Mouse (Mus musculus) CH12.LX (cell line): ENCODE measurements at regions not wholly inside any gene's neighbourhood (a gene's known extent, or its start where the extent isn't known, plus 50 kb on each side); places are given as distances from the start of the nearest gene placed in this dataset.

Experiments
- DNase-seq: peaks from one replicate; pipeline ENCODE4 v3.0.0-alpha.2; 2013; ENCODE audit errors: extremely low read depth
- H3K27ac ChIP-seq: 2 replicates; pipeline ENCODE4 v1.5.1; 2012; ENCODE audit warnings: low read depth, mild to moderate bottlenecking, control low read depth, moderate library complexity; ENCODE audit not compliant: insufficient read depth
- H3K27me3 ChIP-seq: replicated peaks from 2 replicates; pipeline ENCODE3; 2012; ENCODE audit warnings: inconsistent platforms
- H3K36me3 ChIP-seq, 2 experiments: replicated peaks in 1 of 2; 2 replicates each; pipeline versions ENCODE3 to v1.6.1; 2012; ENCODE audit warnings: inconsistent platforms in 1 of 2, low read length in 1 of 2, mild to moderate bottlenecking in 1 of 2, mixed read lengths in 1 of 2, moderate library complexity in 1 of 2; ENCODE audit not compliant: control insufficient read depth in 1 of 2, insufficient read depth in 1 of 2
- H3K4me1 ChIP-seq, 2 experiments: 2 replicates each; pipeline ENCODE4 v1.6.1; 2012; ENCODE audit warnings: inconsistent platforms in 1 of 2, moderate library complexity in 1 of 2; ENCODE audit not compliant: insufficient read depth in 2 of 2, control insufficient read depth in 1 of 2
- H3K4me2 ChIP-seq: 2 replicates; pipeline ENCODE4 v1.6.1; 2012; ENCODE audit warnings: low read depth, mild to moderate bottlenecking, control low read depth; ENCODE audit not compliant: poor library complexity, insufficient read depth, severe bottlenecking
- H3K4me3 ChIP-seq, 3 experiments: fragments of 150-350 bp in 1 of 3; sonication (generic) in 1 of 3; replicated peaks in 1 of 3; 2 replicates each; pipeline versions ENCODE3 to v1.5.1; 2011 to 2012; ENCODE audit warnings: low read depth in 2 of 3, low read length in 2 of 3, mild to moderate bottlenecking in 2 of 3, moderate library complexity in 2 of 3, control low read depth in 1 of 3, improper control_type of control experiment in 1 of 3, inconsistent platforms in 1 of 3, mixed read lengths in 1 of 3; ENCODE audit not compliant: poor library complexity in 1 of 3
- H3K79me2 ChIP-seq: replicated peaks from 2 replicates; pipeline ENCODE4 v1.6.1; 2012; ENCODE audit warnings: mild to moderate bottlenecking, moderate library complexity; ENCODE audit not compliant: control insufficient read depth, poor library complexity, insufficient read depth, severe bottlenecking; ENCODE audit errors: extremely low read depth
- H3K9ac ChIP-seq: 2 replicates; pipeline ENCODE4 v1.6.1; 2012; ENCODE audit warnings: low read depth, mild to moderate bottlenecking, control low read depth, moderate library complexity; ENCODE audit not compliant: insufficient read depth
- H3K9me3 ChIP-seq: replicated peaks from 2 replicates; pipeline ENCODE3; 2012; ENCODE audit warnings: low read length, inconsistent platforms, mixed read lengths
- CHD2 ChIP-seq: IDR thresholded peaks from 2 replicates; pipeline ENCODE4 v1.6.1; 2011; ENCODE audit warnings: low read length, improper control_type of control experiment
- NRF1 ChIP-seq: IDR thresholded peaks from 2 replicates; pipeline ENCODE4 v1.6.1; 2014; ENCODE audit warnings: low read depth, mild to moderate bottlenecking, inconsistent platforms, low read length, improper control_type of control experiment, moderate library complexity
- dilution Hi-C: fragments of 300-500 bp; cut with MboI; formaldehyde crosslinking; loops from 2 replicates; pipeline ENCODE4 v1.14.3; 2020; ENCODE audit warnings: low sequenced_read_pairs; ENCODE audit not compliant: extremely low pct_unique_long_range_greater_than_20kb, extremely low pct_ligation_motif_present
- in situ Hi-C: fragments of 300-500 bp; cut with MboI; formaldehyde crosslinking; loops from 3 replicates; pipeline ENCODE4 v1.14.3; 2019; ENCODE audit warnings: low sequenced_read_pairs, low pct_ligation_motif_present, low pct_unique_long_range_greater_than_20kb, mixed read lengths

DNA sequence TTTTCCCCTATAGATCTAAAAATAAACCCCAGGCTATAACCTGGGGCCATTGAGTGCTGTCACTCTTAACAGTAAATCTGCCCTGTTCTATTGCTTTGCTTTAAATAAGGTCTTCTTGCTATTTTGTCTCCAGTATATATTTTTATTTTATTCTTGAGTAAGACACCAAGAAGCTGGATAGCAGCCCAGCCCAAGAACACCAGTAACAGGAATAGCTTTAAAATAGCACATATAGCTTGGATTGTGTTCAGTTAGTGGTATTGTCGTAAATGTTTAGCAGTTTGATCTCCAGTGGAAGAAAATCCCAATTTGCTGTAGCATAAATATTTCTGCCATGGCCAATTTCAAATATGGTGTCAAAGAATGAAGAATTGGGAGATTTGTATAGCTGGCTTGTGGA, 49.8 kb upstream of the Tle1 start:
- no peak for DNase-seq
- Histone ChIP-seq H3K27ac (no peak overlapping the region), H3K9ac (no peak overlapping the region), H3K36me3 (no peaks in the 10 kb centered on the region), H3K4me2 (no peak overlapping the region), H3K4me1 (no peaks in the 10 kb centered on the region)
- in situ Hi-C loops (no loop called here), dilution Hi-C loops (no loop called here)
- no peak for TF ChIP-seq NRF1
- TF ChIP-seq CHD2, result no peak
- TF ChIP-seq, all 38 proteins: peak for 0
- Histone ChIP-seq H3K9me3 (peaks cover 26% of the 10 kb centered on the region), H3K4me3 (no peak overlapping the region), H3K27me3 (no peaks in the 10 kb centered on the region), H3K79me2 (no peaks in the 10 kb centered on the region)
